Mouse (Mus musculus) CH12.LX (cell line): Measurements from ENCODE around the gene Asb11.

Experiments
- CHD2 ChIP-seq: IDR thresholded peaks from 2 replicates; pipeline ENCODE4 v1.6.1; 2011; ENCODE audit warnings: low read length, improper control_type of control experiment
- CTCF ChIP-seq, 2 experiments: IDR thresholded peaks in 1 of 2; conservative IDR thresholded peaks in 1 of 2; 2 replicates each; pipeline ENCODE4 v1.5.1; 2011 to 2012; ENCODE audit warnings: low read depth in 2 of 2, low read length in 2 of 2, improper control_type of control experiment in 1 of 2, inconsistent platforms in 1 of 2, mild to moderate bottlenecking in 1 of 2, moderate library complexity in 1 of 2
- JUND ChIP-seq: conservative IDR thresholded peaks from 2 replicates; pipeline ENCODE4 v1.6.1; 2011; ENCODE audit warnings: low read depth, low read length, improper control_type of control experiment
- KAT2A ChIP-seq: IDR thresholded peaks from 2 replicates; pipeline ENCODE4 v1.6.1; 2012; ENCODE audit warnings: low read length, improper control_type of control experiment, inconsistent platforms; ENCODE audit not compliant: insufficient replicate concordance
- MAFK ChIP-seq: IDR thresholded peaks from 2 replicates; pipeline ENCODE4 v1.6.1; 2011; ENCODE audit warnings: low read length, improper control_type of control experiment; ENCODE audit not compliant: insufficient replicate concordance
- MAZ ChIP-seq: IDR thresholded peaks from 2 replicates; pipeline ENCODE4 v1.6.1; 2012; ENCODE audit warnings: low read depth, mild to moderate bottlenecking, inconsistent platforms, low read length, improper control_type of control experiment, moderate library complexity
- MYC ChIP-seq: IDR thresholded peaks from 2 replicates; pipeline ENCODE4 v1.6.1; 2011; ENCODE audit warnings: low read depth, mild to moderate bottlenecking, improper control_type of control experiment, low read length
- PAX5 ChIP-seq: IDR thresholded peaks from 2 replicates; pipeline ENCODE4 v1.6.1; 2012; ENCODE audit warnings: low read length, inconsistent platforms, mixed read lengths
- POLR2A ChIP-seq: IDR thresholded peaks from 2 replicates; pipeline ENCODE4 v1.6.1; 2011; ENCODE audit warnings: low read depth, mild to moderate bottlenecking, improper control_type of control experiment, low read length
- POLR2AphosphoS2 ChIP-seq: IDR thresholded peaks from 2 replicates; pipeline ENCODE4 v1.6.1; 2011; ENCODE audit warnings: low read depth, low read length, improper control_type of control experiment
- SIN3A ChIP-seq: IDR thresholded peaks from 2 replicates; pipeline ENCODE4 v1.6.1; 2012; ENCODE audit warnings: low read length, improper control_type of control experiment, inconsistent platforms
- USF2 ChIP-seq: conservative IDR thresholded peaks from 2 replicates; pipeline ENCODE4 v1.6.1; 2011; ENCODE audit warnings: low read depth, low read length, improper control_type of control experiment

GRCm38 (mm10) chrX:164439462-164439861, 2.7 kb downstream of the Asb11 start:
- TF ChIP-seq MAFK (no peak), MYC (no peak), KAT2A (no peak), POLR2AphosphoS2 (no peak), POLR2A (no peak), SIN3A (no peak), CTCF (conservative IDR thresholded peaks at IDR 0.05 in 1 of 2, IDR thresholded peaks at IDR 0.05 in 1 of 2; ENCODE audit: low read depth in 2 of 2, low read length in 2 of 2) (no peak), USF2 (no peak), PAX5 (no peak), CHD2 (no peak), MAZ (no peak), JUND (no peak)
